Mouse (Mus musculus) limb, embryonic 14.5 days (tissue): ENCODE measurements around the gene Anxa4. TPM values are rescaled to one million over a fixed set of nuclear protein-coding genes. Genes with fewer than 3 reads are reported as not detected.

Experiments
- ATAC-seq: fragments of 200-750 bp; cut with Nextera tagmentation; 2 replicates; pipeline ENCODE4 v1.8.0; 2017; ENCODE audit warnings: low read depth, moderate number of reproducible peaks, moderate TSS enrichment; ENCODE audit not compliant: low FRiP score
- DNase-seq: peaks from one replicate; pipeline ENCODE4 v3.0.0-alpha.2; 2015; ENCODE audit warnings: low spot score
- H3K27ac ChIP-seq: fragments of 300-500 bp; sonication (generic); replicated peaks from 2 replicates; pipeline ENCODE4 v1.5.1; 2014; ENCODE audit warnings: low read depth, mild to moderate bottlenecking, low read length, moderate library complexity, mixed read lengths
- H3K27me3 ChIP-seq: fragments of 300-500 bp; sonication (generic); 2 replicates; pipeline ENCODE4 v1.6.1; 2014; ENCODE audit warnings: low read length, mixed read lengths; ENCODE audit not compliant: control insufficient read depth, insufficient read depth
- H3K36me3 ChIP-seq: fragments of 300-500 bp; sonication (generic); 2 replicates; pipeline ENCODE4 v1.6.1; 2014; ENCODE audit warnings: mild to moderate bottlenecking, low read length, moderate library complexity, mixed read lengths; ENCODE audit not compliant: control insufficient read depth, insufficient read depth
- H3K4me1 ChIP-seq: fragments of 300-500 bp; sonication (generic); 2 replicates; pipeline ENCODE4 v1.6.1; 2014; ENCODE audit warnings: antibody characterized with exemption, low read length, mixed read lengths; ENCODE audit not compliant: control insufficient read depth, insufficient read depth
- H3K4me2 ChIP-seq: fragments of 300-500 bp; sonication (generic); replicated peaks from 2 replicates; pipeline ENCODE4 v1.6.1; 2014; ENCODE audit warnings: low read depth, mild to moderate bottlenecking, low read length, moderate library complexity; ENCODE audit not compliant: severe bottlenecking
- H3K4me3 ChIP-seq: fragments of 300-500 bp; sonication (generic); replicated peaks from 2 replicates; pipeline ENCODE4 v1.5.1; 2014; ENCODE audit warnings: low read length
- H3K9ac ChIP-seq: fragments of 300-500 bp; sonication (generic); 2 replicates; pipeline ENCODE4 v1.6.1; 2014; ENCODE audit warnings: mild to moderate bottlenecking, low read depth, low read length, moderate library complexity; ENCODE audit not compliant: severe bottlenecking
- H3K9me3 ChIP-seq: fragments of 300-500 bp; sonication (generic); 2 replicates; pipeline ENCODE4 v1.6.1; 2016; ENCODE audit warnings: low read length; ENCODE audit not compliant: control insufficient read depth
- POLR2A ChIP-seq: fragments of 200-500 bp; IDR thresholded peaks from 2 replicates; pipeline ENCODE4 v1.8.0; 2012; ENCODE audit warnings: inconsistent platforms, mild to moderate bottlenecking, moderate library complexity, borderline replicate concordance; ENCODE audit not compliant: insufficient read depth, insufficient read length; ENCODE audit errors: extremely low read depth
- WGBS: fragments of 180-500 bp; shearing (Covaris S2); extraction: QIAGEN DNeasy Blood & Tissue Kit; methylation state at CpG from one replicate; pipeline ENCODE4 v1.1.7; 2014; 5-methylcytosine and 5-hydroxymethylcytosine counted together
- polyA plus RNA-seq, 2 experiments: library from polyadenylated mRNA; depleted of rRNA in 1 of 2; stranded (reverse) in 1 of 2; unstranded in 1 of 2; fragments of >200 nt; fragmentation: Nextera tagmentation in 1 of 2; extraction: Ambion mirVana in 1 of 2; gene quantifications; 2 replicates each; pipeline versions ENCODE4 v1.2.1 to v1.2.3; 2012 to 2014

Anxa4 gene
- polyA plus RNA-seq, 2 experiments, result 28.3 to 45.6 TPM

DNA sequence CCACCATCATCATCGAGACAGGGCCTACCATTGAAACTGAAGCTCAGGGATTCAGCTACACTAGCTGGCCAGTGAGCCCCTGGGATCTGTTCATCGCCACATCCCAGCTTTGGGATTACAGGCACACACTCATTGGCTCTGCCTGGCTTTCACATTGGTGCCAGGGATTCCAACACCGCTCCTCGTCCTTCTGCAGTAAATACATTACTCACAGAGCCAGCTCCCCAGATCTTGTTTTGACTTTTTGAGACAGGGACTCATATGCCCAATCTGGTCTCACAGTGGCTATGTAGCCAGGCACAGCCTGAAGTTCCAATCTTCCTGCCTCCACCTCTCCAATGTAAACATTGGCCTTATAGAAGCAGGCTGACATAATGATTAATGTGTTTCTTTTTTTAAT, 57.1 kb downstream of the Anxa4 start:
- Histone ChIP-seq H3K27ac (no peak overlapping the region), H3K9ac (no peak overlapping the region), H3K27me3 (no peaks in the 10 kb centered on the region), H3K36me3 (no peaks in the 10 kb centered on the region), H3K4me1 (peaks cover 10% of the 10 kb centered on the region; the same call in 1 of the 2 replicates), H3K9me3 (no peaks in the 10 kb centered on the region), H3K4me3 (no peak overlapping the region), H3K4me2 (no peak overlapping the region)
- ATAC-seq (no peak), DNase-seq (no peak)
- WGBS, result 89% methylated on average over 4 of the region's 4 CpGs
- no peak for TF ChIP-seq POLR2A

DNA sequence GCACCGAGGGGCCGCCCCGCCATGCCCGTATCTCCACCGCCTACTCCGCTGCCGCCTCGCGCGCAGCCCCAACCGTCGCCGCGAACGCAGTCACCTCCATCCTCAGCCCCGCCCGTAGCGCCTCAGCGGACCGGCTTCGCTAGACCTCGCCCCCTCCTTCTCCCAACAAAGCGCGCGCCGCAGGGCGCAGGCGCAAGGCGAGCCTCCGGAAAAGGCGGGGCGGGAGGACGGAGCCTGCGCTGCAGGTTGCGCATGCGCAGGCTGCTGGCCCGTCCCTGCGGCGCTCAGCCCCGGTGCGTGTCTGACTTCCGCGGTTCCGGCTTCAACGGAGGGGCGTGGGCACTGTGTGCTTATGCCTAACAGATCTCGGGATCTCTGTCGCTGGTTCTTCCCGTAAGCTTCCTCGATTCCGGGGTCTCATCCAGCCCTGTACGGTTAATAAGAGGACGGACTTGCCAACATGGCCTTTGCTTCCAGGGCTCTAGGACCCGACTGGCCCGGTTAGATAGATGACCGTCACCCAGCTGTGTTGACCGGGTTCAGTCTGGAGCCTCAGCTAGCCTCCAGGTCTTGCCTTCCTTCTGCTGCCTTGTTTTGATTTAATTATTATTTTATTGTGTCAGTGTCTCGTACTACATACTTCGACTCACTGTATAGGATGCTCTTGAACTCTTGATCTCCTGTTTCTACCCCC, 60.1 kb downstream of the Anxa4 start, which contains the start of gene Gmcl1:
Gene Gmcl1 (minus strand): TSS at position 201 of the 694 bp plus-strand sequence.
- peak; percentile 75; the same call in 1 of the 2 replicates for TF ChIP-seq POLR2A
- peak within 1 kb of the TSS; percentile 52; the same call in 1 of the 2 replicates for H3K27ac ChIP-seq
- peaks cover 10% of the 10 kb centered on the region; the same call in 1 of the 2 replicates for H3K4me1 ChIP-seq
- peak within 1 kb of the TSS; percentile 94 for H3K4me2 ChIP-seq
- H3K9ac ChIP-seq, result peak within 1 kb of the TSS; percentile 84
- H3K27me3 ChIP-seq, result no peaks in the 10 kb centered on the region
- DNase-seq (peak; percentile 96), ATAC-seq (peak; percentile 94)
- no peaks in the 10 kb centered on the region for H3K36me3 ChIP-seq
- H3K9me3 ChIP-seq, result no peaks in the 10 kb centered on the region
- peak within 1 kb of the TSS; percentile 97 for H3K4me3 ChIP-seq
- under 1% methylated on average over 49 of the region's 59 CpGs for WGBS

DNA sequence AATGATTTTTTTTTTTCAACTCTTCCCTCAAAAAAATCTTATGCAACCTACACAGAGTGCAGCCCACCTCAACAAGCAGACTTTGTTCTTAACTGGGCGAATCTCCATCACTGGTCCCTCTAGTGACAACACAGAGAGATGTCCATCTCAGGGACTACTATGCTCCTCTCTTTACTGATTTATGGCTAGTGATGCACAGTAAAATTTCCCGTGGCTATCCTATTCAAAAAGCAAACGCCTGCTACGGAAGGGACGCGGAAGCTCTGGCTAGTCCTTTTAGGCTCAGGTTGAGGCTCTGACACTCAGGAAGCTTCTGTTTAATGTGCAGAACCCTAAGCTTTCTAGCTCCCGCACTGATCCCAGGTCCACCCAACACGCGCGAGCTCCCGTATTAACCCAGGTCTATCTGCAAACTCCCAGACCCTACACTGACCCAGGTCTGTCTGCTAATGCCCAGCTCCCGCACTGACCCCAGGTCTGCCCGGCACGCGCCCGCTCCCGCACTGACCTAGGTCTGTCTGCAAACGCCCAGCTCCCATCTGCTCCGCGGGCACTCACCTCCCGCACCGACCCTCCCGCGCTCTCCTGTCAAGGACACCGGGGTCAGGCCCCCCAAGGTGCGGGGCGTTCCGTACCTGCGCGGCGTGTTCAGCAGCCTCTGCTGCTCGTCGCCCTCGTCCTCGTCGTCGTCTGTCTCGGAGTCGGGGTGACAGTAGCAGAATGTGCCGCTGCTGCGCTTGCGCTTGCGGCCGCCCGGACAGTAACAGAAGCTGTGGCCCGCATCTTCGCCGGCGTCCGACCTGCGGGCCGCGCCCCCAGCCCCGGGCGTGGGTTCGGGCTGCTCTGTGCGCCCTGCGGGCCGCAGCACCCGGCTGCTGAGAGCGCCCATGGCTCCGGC, 60.9 kb downstream of the Anxa4 start:
- Histone ChIP-seq H3K27me3 (no peaks in the 10 kb centered on the region), H3K36me3 (peaks cover 1% of the 10 kb centered on the region), H3K4me1 (peaks cover 10% of the 10 kb centered on the region; the same call in 1 of the 2 replicates), H3K4me2 (peak overlapping the region; percentile 94), H3K9me3 (no peaks in the 10 kb centered on the region), H3K4me3 (peak overlapping the region; percentile 97), H3K27ac (peak overlapping the region; percentile 52; the same call in 1 of the 2 replicates), H3K9ac (peak overlapping the region; percentile 84)
- under 1% methylated on average over 52 of the region's 62 CpGs for WGBS
- DNase-seq (no peak), ATAC-seq (peak; percentile 46)
- no peak for TF ChIP-seq POLR2A

DNA sequence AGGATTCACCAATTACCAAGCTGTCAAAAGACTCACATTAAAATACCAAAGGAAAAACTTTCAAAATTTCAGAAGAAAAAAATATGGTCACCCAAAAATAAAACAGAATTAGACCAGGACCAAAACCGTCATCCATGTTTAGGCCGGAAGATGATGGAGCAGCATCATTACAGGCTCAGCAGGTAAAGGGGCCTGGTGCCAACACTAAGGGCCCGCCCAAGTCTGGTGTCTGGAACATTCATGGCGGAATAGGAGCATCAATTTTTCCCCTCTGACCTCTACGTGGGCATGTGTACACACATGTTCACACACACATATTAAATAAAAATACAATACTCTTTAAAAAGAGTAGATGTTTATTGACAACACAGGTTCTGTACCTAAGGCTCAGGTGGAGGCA, 64.7 kb downstream of the Anxa4 start:
- ATAC-seq (no peak), DNase-seq (no peak)
- WGBS, result 94% methylated on average over 5 of the region's 5 CpGs
- no peaks in the 10 kb centered on the region for H3K9me3 ChIP-seq
- no peaks in the 10 kb centered on the region for H3K27me3 ChIP-seq
- H3K27ac ChIP-seq, result no peak overlapping the region
- H3K4me1 ChIP-seq, result peaks cover 5% of the 10 kb centered on the region; the same call in 1 of the 2 replicates
- no peak overlapping the region for H3K9ac ChIP-seq
- no peak overlapping the region for H3K4me3 ChIP-seq
- no peak for TF ChIP-seq POLR2A
- H3K4me2 ChIP-seq, result no peak overlapping the region
- H3K36me3 ChIP-seq, result peaks cover 12% of the 10 kb centered on the region

DNA sequence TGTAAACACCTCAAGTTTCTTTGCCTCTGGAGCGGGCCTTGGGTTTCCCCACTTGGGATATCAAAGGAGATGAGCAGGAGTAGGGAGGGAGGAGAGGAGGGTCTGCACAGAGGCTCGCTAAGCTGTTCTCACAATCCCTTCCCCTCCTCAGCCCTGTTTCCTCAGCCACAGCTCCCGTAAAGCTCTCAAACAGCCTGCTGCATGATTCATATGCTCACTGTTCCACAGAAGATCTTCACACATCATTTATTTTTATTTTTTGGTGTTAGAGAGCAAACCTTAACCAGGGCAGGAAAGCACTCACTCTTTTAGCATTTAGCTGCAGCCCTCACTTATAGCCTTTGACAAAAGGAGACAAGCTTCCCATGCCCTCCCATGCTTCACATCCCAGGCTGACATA, 71.4 kb downstream of the Anxa4 start:
- Histone ChIP-seq H3K9ac (no peak overlapping the region), H3K36me3 (peaks cover 25% of the 10 kb centered on the region; the same call in 1 of the 2 replicates), H3K27me3 (no peaks in the 10 kb centered on the region), H3K9me3 (no peaks in the 10 kb centered on the region), H3K4me1 (no peaks in the 10 kb centered on the region), H3K4me3 (no peak overlapping the region), H3K27ac (no peak overlapping the region), H3K4me2 (no peak overlapping the region)
- no peak for DNase-seq
- TF ChIP-seq POLR2A, result no peak
- WGBS, result 64% methylated on average over 3 of the region's 3 CpGs
- no peak for ATAC-seq
